13 mouse cellular contexts compared by ENCODE assay signal in the genomic region with DNA sequence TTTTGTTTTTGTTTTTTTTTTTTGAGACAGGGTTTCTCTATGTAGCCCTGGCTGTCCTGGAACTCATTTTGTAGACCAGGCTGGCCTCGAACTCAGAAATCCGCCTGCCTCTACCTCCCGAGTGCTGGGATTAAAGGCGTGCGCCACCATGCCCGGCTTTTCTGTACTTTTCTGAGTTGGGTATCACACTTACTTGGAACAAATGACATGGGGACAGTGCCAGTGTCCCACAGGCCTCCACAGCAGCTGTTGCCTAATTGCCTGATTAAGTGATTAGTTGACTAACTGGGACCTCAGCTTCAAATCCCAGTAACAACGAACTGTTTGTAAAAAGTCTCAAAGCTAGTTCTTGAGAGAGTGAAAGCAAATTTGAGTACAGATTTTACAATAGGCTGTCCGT. TPM values are rescaled to one million over a fixed set of nuclear protein-coding genes. Genes with fewer than 3 reads are reported as not detected.
"Had no signal": no experiment of that assay in that cellular context is flagged by ENCODE, and none has a peak within 500 bp of the region (broad histone marks: within the 10 kb centered on the region; RNA-seq: fewer than 3 reads in every experiment).

No protein-coding gene starts in this region.

RNA-seq across cellular contexts. Expression of a gene that starts 30.1 kb away (rescaled TPM):
- total RNA-seq: common myeloid progenitor, adult 5-6 weeks; gastrocnemius, adult 18-20 months; gastrocnemius, adult 2 months; gastrocnemius, adult 8-10 months; gastrocnemius, postnatal 14 days; gastrocnemius, postnatal 25 days; gastrocnemius, postnatal 36 days; granulocyte monocyte progenitor cell, adult 5-6 weeks; heart, adult 18-20 months; heart, adult 2 months; heart, adult 8-10 months had no signal
- polyA plus RNA-seq: erythroblast, embryonic 14.5 days; gonadal fat pad, adult 2 months had no signal
